Mouse (Mus musculus): ENCODE data around the gene Junb. TPM values are rescaled to one million over a fixed set of nuclear protein-coding genes. Genes with fewer than 3 reads are reported as not detected.

Gene Junb
- polyA plus RNA-seq, 1 experiment = 37.2 TPM

DNA sequence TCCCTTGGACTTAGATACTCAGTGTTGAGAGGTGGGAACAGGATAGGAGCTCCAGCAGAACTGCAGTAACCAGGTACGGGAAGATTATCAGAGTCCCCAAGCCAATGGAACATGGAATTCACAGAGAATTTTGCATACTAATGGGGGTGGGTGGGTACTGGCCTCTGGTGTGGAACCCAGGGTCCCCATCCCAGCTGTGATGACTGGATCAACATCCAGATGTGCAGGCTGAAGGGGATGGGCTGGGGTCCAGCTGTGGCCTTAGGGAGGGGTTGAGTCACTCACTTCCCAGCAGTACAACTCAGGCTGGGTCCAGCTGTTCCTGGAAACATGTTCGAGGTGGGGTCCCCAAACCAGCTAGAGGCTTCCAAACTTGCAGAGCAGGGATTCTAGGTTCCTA lies 9.4 kb upstream of the Junb start:
- no peak for DNase-seq (ENCODE audit: low read depth)

DNA sequence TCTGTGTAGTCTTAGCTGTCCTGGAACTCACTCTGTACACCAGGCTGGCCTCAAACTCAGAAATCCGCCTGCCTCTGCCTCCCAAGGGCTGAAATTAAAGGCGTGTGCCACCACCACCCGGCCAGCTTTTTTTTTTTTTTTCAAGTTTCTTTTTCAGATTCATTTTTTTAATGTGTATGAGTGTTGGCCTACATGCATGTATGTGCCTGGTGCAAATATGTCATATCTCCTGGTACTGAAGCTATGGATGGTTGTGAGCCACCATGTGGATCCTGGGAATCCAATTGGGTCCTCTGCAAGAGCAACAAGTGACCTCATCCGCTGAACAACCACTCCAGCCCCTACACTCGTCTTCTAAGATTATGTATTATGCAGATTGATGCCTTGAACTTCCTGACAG lies 8.9 kb upstream of the Junb start:
- no peak for DNase-seq (ENCODE audit: low read depth)

DNA sequence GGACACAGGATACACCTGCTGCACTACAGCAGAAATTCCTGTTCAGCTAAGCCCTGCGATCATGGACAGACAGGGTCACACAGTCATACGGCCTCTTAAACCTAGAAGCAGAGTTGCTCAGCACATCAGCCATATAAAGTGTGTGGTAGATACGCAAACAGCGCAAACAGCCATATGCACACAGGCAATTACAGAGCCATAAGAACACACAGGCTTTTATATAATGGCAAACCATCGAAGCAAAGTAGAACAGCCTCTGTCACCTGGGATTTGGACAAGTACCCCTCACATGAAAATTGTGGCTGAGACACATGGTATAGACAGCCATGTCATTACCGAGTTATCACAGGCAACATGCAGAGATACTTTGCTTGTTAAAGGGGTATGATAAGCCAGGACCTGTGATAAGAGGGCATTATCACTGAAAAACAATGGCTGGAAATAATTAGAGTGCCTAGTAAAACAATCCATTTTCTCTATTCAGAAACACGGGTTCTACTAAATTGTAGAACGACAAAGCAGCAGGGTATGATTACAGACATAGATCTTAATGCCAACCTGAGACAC lies 7.9 kb upstream of the Junb start:
- DNase-seq (ENCODE audit: low read depth) = no peak

DNA sequence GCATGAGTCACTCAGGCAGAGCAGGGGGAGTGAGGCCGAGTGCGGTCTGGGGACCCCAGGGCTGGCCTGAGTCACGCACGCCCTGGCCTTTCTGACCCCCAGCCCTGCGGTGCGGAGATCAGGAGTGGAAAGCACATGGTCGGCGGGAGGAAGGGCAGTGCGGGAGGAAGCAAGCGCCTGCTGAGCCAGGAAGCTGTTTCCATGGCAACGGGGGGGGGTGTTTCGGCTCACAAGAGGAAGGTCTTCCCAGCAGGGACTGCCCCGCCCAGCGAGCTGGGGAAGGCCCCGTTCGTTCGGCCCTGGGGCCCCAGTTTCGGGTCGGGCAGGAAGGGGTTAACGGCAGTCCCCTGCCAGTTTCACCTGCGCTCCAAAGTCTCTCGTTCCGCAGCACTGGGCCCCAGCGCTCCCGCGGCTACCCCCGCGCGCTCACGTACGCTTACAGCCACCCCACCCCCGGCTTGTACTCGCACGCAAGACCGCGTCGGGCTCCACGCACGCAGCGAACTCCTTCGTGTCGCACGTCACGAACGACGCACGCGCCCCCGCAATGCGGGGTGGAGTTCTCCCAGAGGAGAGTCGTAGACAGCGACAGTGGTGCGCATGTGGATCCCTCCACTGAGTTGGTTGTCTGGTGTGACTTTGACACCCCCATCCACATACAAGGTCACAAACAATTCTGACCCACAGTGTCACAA lies 7.3 kb upstream of the Junb start:
- DNase-seq (ENCODE audit: low read depth) = no peak

DNA sequence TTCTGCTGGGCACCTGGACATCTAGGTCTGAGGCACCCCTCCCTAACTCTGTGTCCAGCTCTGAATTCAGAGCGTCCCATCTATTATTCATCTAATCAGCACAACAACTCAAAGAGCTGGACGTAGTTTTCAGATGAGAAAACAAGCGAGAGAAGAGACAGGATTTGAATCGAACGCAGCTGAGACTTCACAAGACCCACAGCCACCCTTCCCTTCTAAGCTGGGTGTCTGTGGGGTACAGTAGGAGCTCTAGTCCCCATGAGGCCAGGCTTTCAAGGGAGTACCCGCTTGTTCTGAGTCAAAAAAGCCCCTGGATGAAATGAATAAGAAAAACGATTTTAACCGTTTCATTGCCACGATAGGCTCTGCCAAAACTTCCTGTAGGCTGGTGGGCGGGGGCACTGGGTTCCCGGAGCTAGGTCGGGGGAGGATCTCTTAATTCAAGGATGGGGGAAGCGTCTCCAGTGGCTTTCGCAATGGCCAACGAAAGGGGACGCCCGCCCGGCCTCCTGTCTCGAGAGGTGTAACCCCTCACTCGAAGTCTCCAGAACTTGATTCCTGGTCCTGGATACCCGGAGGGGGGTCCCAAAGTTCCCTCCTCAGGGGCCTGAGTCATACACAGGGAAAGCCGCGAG lies 6.6 kb upstream of the Junb start:
- no peak for DNase-seq (ENCODE audit: low read depth)

DNA sequence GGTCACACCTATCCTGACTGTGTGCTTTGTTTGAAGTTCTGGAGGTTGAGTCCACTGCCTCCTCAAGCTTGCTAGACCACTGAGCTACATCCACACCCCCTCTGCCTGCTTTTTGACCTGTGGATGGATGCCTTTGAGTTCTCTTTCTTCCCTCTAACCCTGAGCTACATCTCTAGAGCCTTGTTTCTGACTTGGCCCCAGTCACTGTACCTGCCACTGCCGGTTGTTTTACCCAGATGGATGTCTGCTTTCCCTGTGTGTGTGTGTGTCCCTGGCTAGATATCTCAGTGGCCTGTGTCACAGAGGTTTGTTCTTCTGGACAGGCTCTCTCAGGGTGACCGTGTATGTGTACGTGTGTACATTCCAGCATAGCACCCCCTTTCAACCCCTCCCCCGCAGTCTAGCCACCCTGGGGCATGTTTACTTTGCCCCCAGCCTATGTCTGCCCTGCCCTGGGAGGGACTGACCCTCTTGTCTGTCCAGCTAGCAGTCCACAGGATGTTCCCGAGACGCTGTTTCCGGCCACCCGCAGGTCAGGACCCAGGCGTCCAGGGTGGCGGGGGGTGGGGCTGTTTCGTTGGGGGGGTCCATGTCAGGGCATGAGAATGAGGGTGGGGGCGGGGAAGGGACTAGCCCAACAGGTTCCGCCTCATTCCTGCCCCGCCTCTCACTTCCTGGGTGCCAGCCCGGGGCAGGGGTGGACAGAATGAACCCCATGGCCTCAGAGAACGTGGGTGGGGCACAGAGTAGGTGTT lies 6.0 kb upstream of the Junb start:
- no peak for DNase-seq (ENCODE audit: low read depth)

DNA sequence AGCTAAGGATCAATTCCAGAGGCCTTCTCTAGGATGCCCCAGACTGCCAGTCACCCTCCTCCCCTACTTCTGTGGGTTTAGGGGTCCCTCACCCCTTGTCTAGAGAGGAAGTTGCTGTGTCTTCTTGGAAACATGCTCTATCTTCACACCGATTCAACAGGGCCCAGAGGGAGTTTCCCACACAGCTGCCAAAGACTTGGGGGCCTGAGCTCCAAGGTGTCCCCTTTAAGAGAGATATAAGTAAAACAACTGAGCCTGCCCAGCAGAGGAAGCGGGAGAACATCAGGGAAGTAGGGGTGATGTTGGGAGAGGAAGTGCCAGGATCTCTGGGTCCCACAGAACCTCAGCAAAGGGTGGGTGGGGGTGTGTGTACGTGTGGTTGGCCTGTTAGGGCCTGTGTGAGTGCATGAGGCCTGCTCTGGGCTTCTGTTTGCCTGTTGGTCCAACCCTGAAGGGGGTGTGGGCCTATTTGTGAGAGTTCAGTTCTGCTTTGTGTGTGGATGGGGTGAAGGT lies 4.0 kb upstream of the Junb start:
- no peak for DNase-seq (ENCODE audit: low read depth)

DNA sequence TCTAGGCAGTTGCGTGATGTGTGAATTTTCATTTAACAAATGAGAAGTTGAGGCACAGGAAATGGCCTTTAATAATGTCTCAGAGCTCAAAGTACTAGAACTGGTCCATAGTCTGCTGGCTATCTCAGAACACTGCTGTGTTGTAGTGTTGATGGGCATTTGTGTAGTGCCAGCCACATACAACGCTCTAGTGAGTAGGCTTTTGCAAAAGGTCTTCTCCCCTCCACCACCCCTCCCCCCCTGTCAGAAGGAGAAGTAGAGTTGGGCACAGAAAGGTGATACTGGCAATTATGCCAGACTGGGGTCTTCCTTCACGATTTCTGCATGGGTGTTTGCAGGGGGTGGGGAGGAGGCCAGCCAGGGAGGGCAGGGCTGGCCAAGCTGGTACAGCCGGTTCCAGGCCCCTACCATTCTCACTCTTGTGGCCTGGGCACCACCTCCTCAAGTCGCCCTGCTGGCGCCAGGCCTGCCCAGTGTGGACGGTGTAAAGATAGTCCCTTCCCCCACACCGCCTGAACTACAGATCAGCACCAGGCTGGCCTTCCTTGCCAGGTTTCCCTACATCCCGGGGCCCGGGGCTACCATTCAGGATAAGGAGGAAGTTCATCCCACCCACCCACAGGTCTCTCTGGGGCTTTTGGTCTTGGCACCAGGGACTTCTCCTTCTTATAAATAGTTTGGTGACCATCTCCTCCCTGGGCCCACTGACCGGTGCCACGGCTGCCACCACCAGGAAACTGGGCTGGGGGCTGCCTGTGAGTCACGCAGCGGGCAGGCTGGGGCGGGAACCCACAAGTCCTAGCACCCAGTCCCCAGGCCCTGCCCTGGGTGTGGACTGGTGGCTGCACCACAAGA lies 3.4 kb upstream of the Junb start:
- no peak for DNase-seq (ENCODE audit: low read depth)

DNA sequence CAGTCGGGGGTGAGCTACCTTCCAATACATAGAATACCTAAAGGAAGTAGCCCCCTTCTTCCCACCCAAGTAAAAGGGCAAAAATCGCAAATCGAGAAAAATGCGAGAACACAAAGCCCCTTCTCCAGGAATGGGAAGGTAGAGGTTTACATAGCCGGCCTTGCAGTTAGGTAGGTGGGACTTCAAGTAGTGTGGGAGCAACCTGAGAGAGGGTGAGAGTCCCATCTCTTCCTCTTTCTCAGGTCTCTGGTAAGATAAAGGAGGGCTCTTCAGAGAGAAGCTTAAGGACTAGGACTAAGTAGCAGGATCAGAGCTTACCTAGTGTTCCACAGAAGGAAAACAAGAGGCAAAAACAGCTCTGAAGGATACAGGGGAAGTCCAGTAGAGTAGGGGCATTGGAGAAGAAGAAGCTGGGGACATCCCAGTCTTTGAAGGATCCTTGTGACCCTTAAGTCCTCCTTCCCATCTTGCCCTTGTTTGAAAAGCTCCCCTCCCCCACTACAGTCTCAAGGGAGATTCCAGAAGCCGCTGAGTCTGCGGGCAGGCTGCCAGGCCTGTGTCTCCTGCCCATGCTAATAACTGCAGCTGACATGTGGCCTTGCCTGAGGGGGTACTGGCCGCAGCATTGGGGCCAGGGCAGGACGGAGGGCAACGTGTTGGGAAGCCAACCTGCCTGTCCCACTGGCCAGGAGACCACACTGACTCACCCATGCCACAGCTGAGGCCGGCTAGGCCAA lies 2.3 kb upstream of the Junb start:
- no peak for DNase-seq (ENCODE audit: low read depth)

DNA sequence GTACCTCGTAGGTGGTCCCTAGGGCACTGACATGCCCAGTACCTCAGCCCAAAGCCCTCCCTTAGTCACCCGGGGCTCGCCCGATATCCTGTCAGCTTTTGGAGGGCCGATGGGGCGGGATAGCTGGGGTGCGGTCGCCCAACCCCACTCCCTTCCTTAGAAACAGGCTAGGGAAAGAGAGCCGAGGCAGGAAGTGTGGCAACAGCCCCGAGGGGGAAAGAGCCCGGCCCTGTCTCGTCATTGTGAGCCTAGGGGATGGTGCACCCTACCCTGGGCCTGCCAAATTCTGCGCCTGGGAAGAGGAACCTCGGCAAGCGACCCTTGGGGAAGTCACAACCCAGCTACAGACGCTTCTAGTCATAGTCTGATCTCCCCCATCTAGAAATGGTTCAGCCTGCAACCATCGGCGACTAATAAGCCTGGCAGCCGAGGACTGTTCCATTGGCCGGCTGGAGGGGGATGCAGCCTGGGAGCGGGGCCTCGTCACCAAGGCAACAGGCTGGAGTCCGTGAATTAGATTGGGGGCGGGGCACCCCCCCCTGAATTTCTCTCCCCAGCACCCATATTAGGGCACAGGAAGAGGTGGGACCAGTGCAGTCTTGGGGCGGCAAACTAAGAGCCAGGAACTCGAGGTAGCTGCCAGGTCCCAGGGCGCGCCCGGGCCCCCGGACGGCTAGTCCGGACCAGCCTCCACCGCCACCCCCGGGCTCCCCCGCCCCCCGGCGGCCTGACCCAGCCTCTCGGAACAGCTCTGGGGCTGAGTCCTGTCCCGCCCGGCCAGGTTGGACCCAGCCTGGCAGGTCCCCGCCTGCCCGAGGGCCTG lies 1.3 kb upstream of the Junb start:
- no peak for DNase-seq (ENCODE audit: low read depth)

DNA sequence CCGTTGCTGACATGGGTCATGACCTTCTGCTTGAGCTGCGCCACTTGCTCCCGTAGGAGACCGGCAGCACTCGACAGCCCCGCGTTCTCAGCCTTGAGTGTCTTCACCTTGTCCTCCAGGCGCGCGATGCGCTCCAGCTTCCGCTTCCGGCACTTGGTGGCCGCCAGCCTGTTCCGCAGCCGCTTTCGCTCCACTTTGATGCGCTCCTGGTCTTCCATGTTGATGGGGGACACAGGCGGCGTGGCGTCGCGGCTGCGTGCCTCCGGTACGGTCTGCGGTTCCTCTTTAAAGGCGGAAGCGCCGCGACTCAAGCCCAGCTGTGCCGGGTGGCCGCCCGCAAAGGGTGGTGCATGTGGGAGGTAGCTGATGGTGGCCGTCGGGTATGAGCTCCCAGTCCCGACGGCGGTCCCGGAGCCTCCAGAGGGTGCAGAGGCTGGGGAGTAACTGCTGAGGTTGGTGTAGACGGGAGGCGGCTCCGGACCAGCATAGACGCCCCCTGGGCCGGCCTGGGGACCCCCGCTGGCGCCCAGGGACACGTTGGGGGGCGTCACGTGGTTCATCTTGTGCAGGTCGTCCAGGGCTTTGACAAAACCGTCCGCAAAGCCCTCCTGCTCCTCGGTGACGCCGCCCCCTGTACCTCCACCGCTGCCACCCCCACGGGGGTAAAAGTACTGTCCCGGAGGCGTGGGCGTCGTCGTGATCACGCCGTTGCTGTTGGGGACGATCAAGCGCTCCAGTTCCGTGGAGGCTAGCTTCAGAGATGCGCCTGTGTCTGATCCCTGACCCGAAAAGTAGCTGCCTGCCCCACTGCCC lies 877 bp downstream of the Junb start:
- no peak for DNase-seq (ENCODE audit: low read depth)

DNA sequence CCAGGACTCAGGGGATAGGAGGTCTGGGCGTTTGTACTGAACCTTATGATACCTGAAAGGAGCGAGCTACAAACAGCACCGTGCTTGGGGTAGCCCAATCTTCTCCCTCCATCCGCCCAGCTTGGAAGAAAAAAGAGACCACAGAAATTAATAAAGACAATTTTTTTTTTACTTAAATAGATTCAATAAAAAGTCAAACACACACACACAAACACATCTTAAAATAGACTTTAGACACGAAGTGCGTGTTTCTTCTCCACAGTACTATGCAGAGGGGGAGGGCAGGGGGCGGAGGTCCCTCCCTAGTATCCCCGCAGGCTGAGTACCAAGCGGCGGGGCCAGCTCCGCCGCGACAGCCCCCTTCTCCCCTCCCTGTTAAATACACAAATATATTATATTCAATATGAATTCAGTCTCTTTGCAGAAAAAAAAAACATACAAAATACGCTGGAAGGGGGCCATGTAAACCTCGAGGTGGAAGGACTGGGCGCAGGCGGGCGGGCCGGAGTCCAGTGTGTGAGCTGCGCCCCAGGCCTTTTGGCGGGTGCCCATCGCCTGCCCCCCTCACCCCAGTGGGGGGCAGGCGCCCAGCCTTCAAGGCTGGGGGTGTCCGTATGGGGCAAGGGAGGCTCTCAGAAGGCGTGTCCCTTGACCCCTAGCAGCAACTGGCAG lies 1.6 kb downstream of the Junb start:
- DNase-seq (ENCODE audit: low read depth) = no peak

DNA sequence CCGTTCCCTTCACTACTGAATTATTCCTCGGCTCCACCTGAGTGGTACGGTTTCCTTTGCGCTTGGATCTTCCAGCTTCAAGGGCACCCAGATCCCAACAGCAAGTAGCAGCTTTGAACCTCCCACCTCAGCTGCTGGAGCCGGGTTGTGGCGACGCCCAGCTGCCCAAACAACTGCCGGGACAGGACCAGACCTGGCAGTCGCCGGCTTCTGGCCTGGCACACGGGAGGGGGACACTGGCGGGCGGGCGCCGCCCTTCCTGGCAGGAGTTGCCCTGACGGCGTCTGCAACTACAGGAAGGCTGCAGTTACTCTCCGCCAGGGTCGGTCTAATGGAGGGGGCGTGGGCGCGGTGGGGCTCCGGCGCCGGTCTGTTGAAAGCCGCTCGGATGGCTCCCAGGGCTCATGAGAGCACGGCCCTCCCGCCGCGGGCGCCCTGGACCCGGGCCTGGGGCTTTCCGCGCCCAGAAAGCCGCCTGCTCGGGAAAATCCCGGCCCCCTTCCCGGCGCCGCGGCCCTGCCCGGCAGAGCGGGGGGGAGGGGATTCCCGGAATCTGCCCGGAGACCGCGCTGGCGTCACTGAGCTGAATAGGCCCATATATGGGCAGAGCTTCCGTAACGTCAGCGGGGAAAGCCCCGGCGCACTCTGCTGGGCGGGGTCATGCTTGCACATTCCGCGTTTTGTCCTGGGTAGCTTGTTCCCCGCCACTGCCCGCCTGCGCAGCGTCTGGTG lies 2.3 kb downstream of the Junb start:
- DNase-seq (ENCODE audit: low read depth) = no peak

DNA sequence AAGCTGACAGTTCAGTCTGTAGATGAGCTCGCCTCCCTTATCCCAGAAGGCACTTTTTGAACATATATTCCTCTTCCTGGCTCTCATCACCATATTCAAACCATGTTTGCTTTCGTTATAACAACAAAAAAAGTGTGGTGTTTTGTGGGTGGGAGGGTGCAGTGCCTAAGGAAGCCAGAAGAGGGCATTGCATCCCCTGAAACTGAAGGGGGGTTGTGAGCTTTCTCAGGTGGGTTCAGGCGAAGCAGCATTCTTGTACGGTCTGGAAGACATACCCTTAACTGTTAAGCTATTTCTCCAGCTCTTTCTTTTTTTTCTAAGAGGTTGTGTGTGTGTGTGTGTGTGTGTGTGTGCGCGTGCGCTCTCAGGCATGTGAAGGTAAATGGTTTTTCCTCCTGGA lies 3.1 kb downstream of the Junb start:
- no peak for DNase-seq (ENCODE audit: low read depth)

DNA sequence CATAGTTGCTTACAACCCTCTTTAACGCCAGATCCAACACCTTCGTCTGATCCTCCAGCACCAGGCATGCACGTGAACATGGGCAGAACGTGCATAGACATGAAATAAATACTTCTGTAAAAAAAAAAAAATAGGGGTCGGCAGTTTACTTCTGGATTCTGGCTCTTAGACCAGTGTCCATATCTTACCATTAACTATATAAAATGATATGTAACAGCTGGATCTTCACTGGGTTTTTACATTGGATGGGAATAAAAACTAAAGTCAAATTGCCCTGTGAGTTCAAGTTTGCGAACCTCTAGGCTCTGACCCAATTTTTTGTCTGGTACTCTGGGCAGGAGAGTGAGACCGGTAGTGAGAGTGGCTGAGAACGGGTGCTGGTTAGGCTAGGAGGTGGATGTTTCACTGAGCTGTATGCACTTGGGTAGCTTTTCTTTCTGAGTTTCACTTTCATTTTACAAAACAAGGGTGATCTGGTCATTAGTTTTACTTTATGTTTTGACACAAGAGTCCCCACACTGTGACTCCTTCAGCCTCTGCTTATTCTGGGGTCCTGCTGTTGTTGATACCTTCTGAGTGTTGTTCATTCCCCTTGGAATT lies 3.9 kb downstream of the Junb start:
- DNase-seq (ENCODE audit: low read depth) = no peak

DNA sequence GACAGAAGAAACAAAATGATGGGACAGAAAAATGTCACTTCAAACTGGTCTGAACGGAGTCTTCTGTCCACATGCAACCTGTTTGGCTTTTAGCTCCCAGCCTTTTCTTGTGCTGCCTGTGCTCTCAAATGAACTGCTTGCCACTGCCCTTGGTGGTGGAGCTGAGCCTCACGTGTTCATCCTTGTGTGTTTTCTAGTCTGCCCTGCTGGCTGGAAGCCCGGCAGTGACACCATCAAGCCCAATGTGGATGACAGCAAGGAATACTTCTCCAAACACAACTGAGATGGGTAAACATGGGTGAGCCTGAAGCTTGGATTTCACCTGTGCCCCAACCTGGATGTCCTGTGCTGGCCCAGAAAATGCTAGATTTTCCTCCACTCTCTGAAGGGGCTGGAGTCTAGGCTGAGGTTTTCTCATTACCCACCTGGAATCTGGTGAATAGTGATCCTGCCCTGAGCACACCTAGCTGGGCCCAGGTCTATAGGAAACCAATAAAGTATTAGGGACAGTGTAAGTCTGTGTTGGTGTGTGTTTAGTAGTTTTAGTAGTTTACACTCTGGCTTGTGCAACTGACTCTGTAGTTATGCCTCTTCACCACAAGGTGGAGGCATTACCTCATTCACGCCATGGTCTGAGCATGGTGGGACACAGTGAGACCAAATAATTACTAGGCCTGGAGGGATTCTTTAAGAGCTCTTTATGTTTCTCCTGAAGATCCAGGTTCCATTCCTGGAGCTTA lies 4.5 kb downstream of the Junb start:
- no peak for DNase-seq (ENCODE audit: low read depth)

DNA sequence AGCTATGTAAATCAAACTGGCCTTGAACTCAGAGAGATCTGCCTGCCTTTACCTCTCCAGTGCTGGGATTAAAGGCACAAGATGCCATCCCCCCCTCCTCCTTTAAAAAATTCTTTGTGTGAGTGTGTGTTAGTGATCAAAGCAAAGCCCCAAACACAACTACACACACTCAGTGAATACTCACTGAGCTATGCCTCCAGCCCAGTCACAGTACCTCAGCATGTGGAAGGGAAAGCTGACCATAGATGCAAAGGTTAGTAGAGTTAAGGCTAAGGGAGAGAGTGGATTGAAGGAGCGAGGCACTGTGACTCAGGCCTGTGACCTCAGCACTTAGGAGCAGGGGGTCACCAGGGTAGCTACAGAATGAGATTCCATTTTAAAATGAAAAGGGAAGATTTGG lies 5.4 kb downstream of the Junb start:
- no peak for DNase-seq (ENCODE audit: low read depth)

All from gonadal fat pad, adult 2 months (tissue).